Mouse (Mus musculus): ENCODE measurements around the gene B4galt1. TPM values are rescaled to one million over a fixed set of nuclear protein-coding genes. Genes with fewer than 3 reads are reported as not detected.

The B4galt1 gene
- polyA plus RNA-seq, 1 experiment from 2014 or later, result 38.1 TPM

DNA sequence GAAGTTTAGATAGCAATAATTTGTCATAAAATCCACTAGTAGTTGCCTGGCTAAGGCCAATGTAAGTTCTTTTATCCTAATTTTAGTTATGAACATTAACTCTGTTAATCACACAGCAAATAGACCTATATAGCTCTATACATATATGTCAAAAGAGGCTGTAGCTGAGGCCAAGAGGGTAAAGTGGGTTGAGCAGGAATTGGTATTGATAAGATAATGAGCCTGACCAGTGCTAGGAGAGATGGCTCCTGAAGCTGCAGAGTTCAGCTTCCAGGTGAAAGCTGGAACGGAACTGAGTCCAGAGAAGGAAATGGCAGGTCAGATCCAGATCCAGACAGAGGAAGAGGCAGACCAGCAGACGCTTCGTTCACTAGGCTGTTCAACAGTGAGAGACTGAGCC lies 9.5 kb upstream of the B4galt1 start:
- no peak overlapping the region for H3K4me3 ChIP-seq
- no peaks in the 10 kb centered on the region for H3K9me3 ChIP-seq
- no peaks in the 10 kb centered on the region for H3K27me3 ChIP-seq (ENCODE audit: insufficient read depth, poor library complexity, severe bottlenecking)
- H3K36me3 ChIP-seq, result no peaks in the 10 kb centered on the region
- 45% methylated on average over 3 of the region's 3 CpGs for WGBS
- DNase-seq (ENCODE audit: low spot score), result no peak
- H3K27ac ChIP-seq, result no peak overlapping the region
- peaks cover 5% of the 10 kb centered on the region; the same call in 1 of the 2 replicates for H3K4me1 ChIP-seq

DNA sequence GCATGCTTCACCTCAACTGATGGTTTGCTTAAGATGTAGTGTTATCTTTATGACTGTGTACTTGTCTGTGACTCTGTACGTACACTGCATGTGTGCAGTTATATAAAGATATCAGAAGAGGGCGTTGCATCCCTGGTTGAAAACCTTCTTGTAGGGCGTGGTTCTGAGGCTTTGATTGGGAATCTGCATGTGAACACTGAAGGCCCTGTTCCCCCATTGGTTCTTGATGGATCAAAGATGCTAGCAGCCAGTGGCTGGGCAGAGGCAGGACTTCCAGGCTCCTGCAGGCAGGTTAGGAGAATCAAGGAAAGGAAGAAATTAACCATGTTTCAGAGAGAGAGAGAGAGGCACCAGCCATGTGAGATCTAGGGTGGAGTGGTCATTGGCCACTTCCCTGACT lies 7.3 kb upstream of the B4galt1 start:
- H3K4me1 ChIP-seq, result peaks cover 5% of the 10 kb centered on the region; the same call in 1 of the 2 replicates
- WGBS, result 75% methylated on average over 3 of the region's 3 CpGs
- no peak overlapping the region for H3K27ac ChIP-seq
- H3K27me3 ChIP-seq (ENCODE audit: insufficient read depth, poor library complexity, severe bottlenecking), result no peaks in the 10 kb centered on the region
- H3K36me3 ChIP-seq, result no peaks in the 10 kb centered on the region
- H3K4me3 ChIP-seq, result no peak overlapping the region
- no peak for DNase-seq (ENCODE audit: low spot score)
- H3K9me3 ChIP-seq, result no peaks in the 10 kb centered on the region

DNA sequence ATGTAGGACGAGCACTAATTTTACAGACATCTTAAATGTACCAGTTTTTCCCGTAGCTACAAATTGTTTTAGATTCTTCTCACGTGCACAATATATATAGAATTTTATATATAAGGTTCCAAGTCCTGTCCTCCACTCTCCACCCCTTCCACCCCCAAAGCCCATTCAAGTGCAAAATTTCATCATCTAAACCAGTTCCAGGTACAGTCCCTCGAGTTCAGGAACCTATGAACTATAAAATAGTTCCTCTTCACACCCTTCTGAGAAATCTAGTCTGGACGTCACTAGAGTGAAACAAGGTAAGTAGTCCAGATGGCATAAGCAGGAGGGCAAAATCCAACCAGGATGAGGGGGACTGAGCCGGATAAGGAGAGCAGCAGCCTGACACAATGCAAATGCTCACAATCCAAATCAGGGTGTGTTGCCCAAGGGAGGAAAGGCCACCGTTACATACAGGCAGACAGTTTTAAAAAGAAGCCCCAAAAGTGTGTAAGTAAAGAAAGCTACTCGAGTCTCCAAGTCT lies 4.1 kb upstream of the B4galt1 start:
- no peaks in the 10 kb centered on the region for H3K27me3 ChIP-seq (ENCODE audit: insufficient read depth, poor library complexity, severe bottlenecking)
- DNase-seq (ENCODE audit: low spot score), result no peak
- H3K36me3 ChIP-seq, result no peaks in the 10 kb centered on the region
- H3K27ac ChIP-seq, result no peak overlapping the region
- H3K4me3 ChIP-seq, result no peak overlapping the region
- H3K4me1 ChIP-seq, result peaks cover 6% of the 10 kb centered on the region
- WGBS, result 73% methylated on average over 8 of the region's 8 CpGs
- H3K9me3 ChIP-seq, result no peaks in the 10 kb centered on the region

DNA sequence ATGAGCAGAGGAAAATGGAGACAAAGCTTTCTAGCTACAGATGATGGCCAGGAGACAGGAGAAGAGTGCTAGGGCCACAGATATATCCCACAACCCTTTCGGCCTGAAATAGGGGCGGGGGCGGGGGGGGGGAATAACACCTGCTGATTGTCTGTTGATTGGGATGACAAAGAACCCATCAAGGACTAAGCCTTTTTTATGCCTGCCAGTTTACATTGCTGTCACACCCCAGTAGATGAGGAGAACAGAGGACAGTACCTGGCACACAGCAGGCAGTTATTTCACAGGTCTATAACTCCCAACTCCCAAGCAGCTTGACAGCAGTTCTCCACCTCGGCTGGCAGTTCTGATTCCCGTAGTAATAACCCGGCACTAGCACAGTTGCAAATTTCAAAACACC lies 2.8 kb upstream of the B4galt1 start:
- no peaks in the 10 kb centered on the region for H3K27me3 ChIP-seq (ENCODE audit: insufficient read depth, poor library complexity, severe bottlenecking)
- peaks cover 17% of the 10 kb centered on the region for H3K4me1 ChIP-seq
- WGBS, result 51% methylated on average over 6 of the region's 6 CpGs
- no peak overlapping the region for H3K4me3 ChIP-seq
- H3K27ac ChIP-seq, result no peak overlapping the region
- no peak for DNase-seq (ENCODE audit: low spot score)
- no peaks in the 10 kb centered on the region for H3K36me3 ChIP-seq
- no peaks in the 10 kb centered on the region for H3K9me3 ChIP-seq

DNA sequence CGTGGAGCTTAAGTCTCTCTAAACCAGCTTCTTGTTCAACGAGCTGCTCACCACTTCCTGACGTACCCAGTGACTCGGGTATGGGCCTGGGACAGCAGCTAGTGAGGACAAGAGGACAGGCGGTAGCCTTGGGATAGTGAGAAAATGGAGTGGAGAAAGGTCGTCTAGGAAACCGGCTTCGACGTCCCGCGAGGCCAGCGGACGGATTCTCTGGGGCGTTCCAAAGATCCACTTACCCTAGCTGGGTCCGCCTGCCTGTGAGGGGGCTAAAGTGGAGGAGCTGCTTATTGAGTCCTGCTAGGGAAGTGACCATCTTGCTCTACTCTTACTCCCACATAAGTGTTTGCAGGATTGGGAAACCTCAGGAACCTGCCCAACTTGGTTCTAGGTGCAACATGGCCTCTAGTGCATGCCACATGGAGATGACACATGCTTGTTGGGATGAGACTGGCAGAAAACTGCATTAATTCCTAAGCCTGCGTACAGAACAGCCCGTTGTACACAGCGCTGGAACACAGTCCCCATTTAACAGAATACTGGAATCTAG lies 655 bp upstream of the B4galt1 start:
- Histone ChIP-seq H3K4me1 (peaks cover 38% of the 10 kb centered on the region), H3K36me3 (no peaks in the 10 kb centered on the region), H3K9me3 (no peaks in the 10 kb centered on the region), H3K27ac (peak overlapping the region; percentile 95), H3K27me3 (ENCODE audit: insufficient read depth, poor library complexity, severe bottlenecking) (no peaks in the 10 kb centered on the region), H3K4me3 (peak overlapping the region; percentile 80)
- peak; percentile 87 for DNase-seq (ENCODE audit: low spot score)
- 13% methylated on average over 18 of the region's 18 CpGs for WGBS

DNA sequence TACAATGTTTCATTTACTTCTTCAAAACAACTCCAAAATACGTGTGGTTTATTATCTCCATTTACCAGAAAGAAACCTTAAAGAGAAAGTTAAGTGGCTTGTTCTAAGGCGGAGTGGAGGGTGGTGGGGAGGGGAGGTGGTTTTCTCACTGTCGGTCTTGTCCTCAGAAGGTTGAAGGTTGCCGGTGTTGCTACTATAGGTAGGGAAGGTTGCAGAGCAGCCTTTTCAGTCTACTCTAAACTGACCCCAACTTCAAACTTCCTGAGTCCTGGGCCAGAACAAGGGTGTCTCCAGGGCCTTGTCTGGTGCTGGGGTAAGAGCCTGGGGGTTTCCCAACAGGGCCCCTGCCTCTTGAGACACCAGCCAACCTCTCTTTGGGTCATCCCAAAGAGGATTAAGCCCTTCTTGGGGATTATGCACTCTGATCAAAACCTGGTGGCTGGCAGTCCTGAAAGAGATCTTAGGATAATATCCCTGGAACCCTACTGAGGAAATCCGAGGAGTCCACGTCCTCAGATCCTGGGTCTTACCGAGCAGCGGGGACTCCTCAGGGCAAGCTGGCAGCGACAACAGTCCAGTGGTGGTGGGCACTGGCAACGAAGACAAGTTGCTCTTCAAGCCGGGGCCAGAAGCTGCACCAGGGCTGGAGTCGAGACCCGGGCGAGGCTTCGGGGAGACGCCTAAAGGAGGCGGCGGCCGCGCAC lies 792 bp downstream of the B4galt1 start:
- WGBS, result under 1% methylated on average over 20 of the region's 20 CpGs
- no peak for DNase-seq (ENCODE audit: low spot score)
- Histone ChIP-seq H3K9me3 (no peaks in the 10 kb centered on the region), H3K36me3 (no peaks in the 10 kb centered on the region), H3K27ac (peak overlapping the region; percentile 95), H3K4me1 (peaks cover 52% of the 10 kb centered on the region), H3K27me3 (ENCODE audit: insufficient read depth, poor library complexity, severe bottlenecking) (no peaks in the 10 kb centered on the region), H3K4me3 (peak overlapping the region; percentile 80)

DNA sequence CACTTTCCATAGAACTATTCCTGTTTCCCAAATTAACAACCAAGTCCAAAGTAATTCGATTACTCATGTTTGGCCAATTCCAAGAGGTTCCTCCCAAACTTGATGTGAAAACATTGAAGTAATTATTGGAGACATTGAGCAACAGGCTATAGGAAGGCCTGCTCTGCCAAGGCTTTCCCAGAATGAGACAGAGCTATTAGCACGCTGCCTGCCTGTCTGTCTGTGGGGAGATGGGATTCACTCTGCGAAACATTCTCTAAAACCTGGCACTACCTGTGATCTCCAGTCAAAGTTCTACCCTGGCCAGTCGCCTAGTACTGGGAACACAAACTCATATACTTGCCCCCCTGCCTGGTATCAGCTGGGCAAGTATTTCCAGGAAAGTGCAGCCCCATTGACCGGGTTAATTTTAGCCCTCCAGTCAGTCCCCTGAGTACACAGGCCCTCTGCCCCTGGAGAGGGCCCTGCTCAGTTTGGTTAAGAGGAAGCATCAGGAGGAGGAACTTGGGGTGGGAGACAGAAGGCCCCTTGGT lies 1.5 kb downstream of the B4galt1 start:
- peak overlapping the region; percentile 95 for H3K27ac ChIP-seq
- peak overlapping the region; percentile 80 for H3K4me3 ChIP-seq
- H3K36me3 ChIP-seq, result no peaks in the 10 kb centered on the region
- no peaks in the 10 kb centered on the region for H3K9me3 ChIP-seq
- peaks cover 59% of the 10 kb centered on the region for H3K4me1 ChIP-seq
- H3K27me3 ChIP-seq (ENCODE audit: insufficient read depth, poor library complexity, severe bottlenecking), result no peaks in the 10 kb centered on the region
- 23% methylated on average over 5 of the region's 5 CpGs for WGBS
- no peak for DNase-seq (ENCODE audit: low spot score)

DNA sequence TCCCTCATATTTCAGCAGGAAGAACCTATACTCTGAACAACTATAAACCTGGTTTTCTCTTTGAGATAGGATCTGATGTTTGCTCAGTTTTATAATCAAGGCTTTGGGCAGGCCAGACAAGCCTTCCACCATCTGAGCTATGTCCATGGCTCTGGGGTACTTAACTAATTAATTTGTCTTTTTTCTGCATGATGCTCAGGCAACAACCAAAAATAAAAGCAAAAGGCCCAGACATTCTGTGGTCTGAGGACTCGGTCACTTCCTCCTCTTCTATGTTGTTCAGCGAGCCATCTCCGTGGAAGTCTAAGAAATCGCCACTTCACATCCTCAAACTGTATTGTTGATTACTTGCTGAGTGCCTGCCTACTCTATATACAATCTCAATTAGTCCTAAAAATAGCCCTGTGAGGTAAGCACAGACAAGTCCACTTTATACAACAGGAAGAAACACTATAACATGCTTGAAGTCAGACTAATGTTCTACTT lies 2.0 kb downstream of the B4galt1 start:
- Histone ChIP-seq H3K27ac (peak overlapping the region; percentile 95), H3K27me3 (ENCODE audit: insufficient read depth, poor library complexity, severe bottlenecking) (no peaks in the 10 kb centered on the region), H3K9me3 (no peaks in the 10 kb centered on the region), H3K36me3 (no peaks in the 10 kb centered on the region), H3K4me1 (peaks cover 64% of the 10 kb centered on the region), H3K4me3 (peak overlapping the region; percentile 80)
- WGBS, result 20% methylated on average over 4 of the region's 4 CpGs
- DNase-seq (ENCODE audit: low spot score), result no peak

DNA sequence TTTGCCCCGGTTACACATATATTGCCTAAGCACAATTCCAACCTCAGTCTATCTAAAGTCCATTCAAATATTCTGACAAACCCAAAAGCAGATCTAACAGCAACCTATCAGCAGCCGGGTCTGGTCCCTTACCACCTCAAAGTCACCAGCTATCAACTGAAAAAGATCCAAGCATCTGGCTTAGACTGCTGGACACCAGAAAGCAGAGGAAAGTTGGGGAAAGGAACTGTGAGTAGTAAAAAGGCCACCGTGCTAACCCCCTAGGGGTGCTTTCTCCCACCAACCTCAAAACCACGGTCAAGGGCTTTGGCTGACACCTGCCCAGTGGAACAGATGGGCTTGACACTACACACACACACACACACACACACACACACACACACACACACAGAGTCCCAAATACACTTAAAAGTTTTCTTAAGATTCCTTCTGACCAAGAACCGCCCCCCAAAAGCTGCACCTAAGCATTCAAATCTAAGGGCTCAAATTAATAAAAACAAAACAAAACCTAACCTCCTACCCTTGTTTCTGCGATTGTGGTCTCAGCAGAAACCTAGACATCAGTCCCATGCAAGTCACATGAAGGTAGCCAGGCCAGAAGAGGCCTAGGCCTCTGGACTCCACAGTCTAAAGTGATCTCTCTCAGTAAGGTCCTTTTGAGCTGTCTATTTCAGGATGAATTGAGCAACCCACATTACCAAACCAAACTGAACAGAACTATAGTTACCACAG lies 2.6 kb downstream of the B4galt1 start:
- Histone ChIP-seq H3K36me3 (no peaks in the 10 kb centered on the region), H3K27ac (peak overlapping the region; percentile 95), H3K9me3 (no peaks in the 10 kb centered on the region), H3K4me3 (peak overlapping the region; percentile 80), H3K27me3 (ENCODE audit: insufficient read depth, poor library complexity, severe bottlenecking) (no peaks in the 10 kb centered on the region), H3K4me1 (peaks cover 70% of the 10 kb centered on the region)
- 72% methylated on average over 6 of the region's 6 CpGs for WGBS
- no peak for DNase-seq (ENCODE audit: low spot score)

DNA sequence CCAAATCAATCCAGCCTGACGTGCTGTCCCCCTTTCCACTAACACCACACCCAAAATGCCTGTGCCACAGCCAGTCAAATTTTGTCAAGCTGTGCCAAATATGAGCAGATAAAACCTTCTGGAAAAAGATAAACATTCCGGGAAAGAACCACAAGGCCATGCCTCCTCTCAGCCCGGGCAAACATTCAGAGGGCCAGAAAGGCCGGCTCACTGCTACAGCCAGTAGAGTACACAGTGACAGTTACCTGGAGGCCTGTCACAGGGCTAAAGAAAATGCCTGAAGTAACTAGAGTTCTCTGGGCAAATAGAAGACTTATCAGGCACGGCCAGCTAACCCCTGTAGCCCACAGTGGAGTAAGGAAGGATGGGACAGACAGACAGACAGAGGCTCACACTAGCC lies 3.2 kb downstream of the B4galt1 start:
- H3K27me3 ChIP-seq (ENCODE audit: insufficient read depth, poor library complexity, severe bottlenecking), result no peaks in the 10 kb centered on the region
- peaks cover 72% of the 10 kb centered on the region for H3K4me1 ChIP-seq
- H3K4me3 ChIP-seq, result peak overlapping the region; percentile 80
- 36% methylated on average over 5 of the region's 5 CpGs for WGBS
- H3K27ac ChIP-seq, result peak overlapping the region; percentile 95
- DNase-seq (ENCODE audit: low spot score), result no peak
- no peaks in the 10 kb centered on the region for H3K36me3 ChIP-seq
- no peaks in the 10 kb centered on the region for H3K9me3 ChIP-seq

DNA sequence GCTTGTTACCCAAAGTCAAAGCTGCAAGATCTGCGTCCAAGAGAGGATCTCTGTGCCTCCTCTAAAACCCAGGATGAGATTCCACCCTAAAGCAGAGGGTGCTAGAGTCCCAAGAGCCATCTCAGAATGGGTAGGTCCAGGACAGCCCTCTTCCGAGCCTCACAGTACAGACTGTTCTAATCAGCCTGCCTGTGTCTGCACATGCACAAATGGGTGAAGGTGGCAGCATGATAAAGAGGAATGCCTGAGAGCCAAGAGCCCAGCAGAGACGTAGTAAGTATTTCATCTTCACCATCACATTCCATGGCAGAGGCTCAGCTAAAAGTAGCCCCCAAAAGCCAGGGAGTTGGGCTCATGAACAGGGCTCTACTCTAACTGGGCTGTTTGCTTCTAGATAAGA lies 4.3 kb downstream of the B4galt1 start:
- no peak for DNase-seq (ENCODE audit: low spot score)
- WGBS, result 42% methylated on average over 3 of the region's 3 CpGs
- peak overlapping the region; percentile 52; the same call in 1 of the 2 replicates for H3K27ac ChIP-seq
- peaks cover 80% of the 10 kb centered on the region for H3K4me1 ChIP-seq
- H3K36me3 ChIP-seq, result peaks cover 1% of the 10 kb centered on the region; the same call in 1 of the 2 replicates
- H3K4me3 ChIP-seq, result peak overlapping the region; percentile 26; the same call in 1 of the 2 replicates
- H3K9me3 ChIP-seq, result no peaks in the 10 kb centered on the region
- no peaks in the 10 kb centered on the region for H3K27me3 ChIP-seq (ENCODE audit: insufficient read depth, poor library complexity, severe bottlenecking)

DNA sequence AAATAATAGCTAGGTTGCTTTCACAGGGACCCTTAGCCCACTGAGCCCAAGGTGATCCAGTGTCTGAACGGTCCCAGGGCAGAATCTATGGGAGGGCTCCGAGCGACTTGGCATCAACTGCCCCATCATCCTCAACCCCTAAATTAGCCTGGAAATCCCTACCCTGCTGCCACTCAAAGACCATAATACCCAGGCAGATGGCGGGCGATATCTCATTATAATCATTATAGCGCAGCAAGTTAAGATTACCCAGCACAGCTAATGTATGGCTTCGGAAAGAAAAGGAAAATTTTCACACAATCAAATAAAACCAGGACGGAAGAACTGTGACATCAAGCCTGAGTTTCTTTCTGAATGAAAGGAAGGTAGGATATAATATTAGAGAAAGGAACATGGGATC lies 5.6 kb downstream of the B4galt1 start:
- peaks cover 89% of the 10 kb centered on the region for H3K4me1 ChIP-seq
- H3K9me3 ChIP-seq, result no peaks in the 10 kb centered on the region
- H3K27ac ChIP-seq, result no peak overlapping the region
- no peaks in the 10 kb centered on the region for H3K27me3 ChIP-seq (ENCODE audit: insufficient read depth, poor library complexity, severe bottlenecking)
- H3K36me3 ChIP-seq, result peaks cover 5% of the 10 kb centered on the region; the same call in 1 of the 2 replicates
- 95% methylated on average over 8 of the region's 8 CpGs for WGBS
- DNase-seq (ENCODE audit: low spot score), result no peak
- no peak overlapping the region for H3K4me3 ChIP-seq

DNA sequence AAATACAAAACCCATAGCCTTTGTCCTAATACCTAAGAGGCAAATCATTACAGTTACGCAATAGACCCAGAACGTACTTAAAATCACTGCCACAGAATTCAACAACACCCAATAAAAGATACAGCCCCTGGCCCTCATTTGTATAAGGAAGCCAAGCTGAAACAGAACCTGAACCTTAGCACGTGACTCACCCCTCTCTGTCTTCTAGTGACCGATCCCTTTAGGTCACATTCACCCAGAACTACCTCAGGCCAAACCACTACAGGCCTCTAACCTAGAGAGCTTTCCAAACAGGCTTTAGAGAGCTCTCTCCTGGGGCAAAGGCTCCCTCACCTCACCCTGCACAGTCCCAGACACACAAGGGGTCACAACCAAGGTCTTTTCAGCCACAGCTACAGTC lies 6.6 kb downstream of the B4galt1 start:
- 80% methylated on average over 4 of the region's 4 CpGs for WGBS

More for the DNA sequence above, 6.6 kb downstream of the B4galt1 start:
- DNase-seq (ENCODE audit: low spot score), result no peak
- Histone ChIP-seq H3K36me3 (peaks cover 5% of the 10 kb centered on the region; the same call in 1 of the 2 replicates), H3K27me3 (ENCODE audit: insufficient read depth, poor library complexity, severe bottlenecking) (no peaks in the 10 kb centered on the region), H3K27ac (peak overlapping the region; percentile 69), H3K4me3 (no peak overlapping the region), H3K9me3 (no peaks in the 10 kb centered on the region), H3K4me1 (peaks cover 91% of the 10 kb centered on the region)
